Mouse (Mus musculus) C2C12 (cell line): Measurements from ENCODE around the gene Alox12b. TPM values are rescaled to one million over a fixed set of nuclear protein-coding genes. Genes with fewer than 3 reads are reported as not detected.

Experiments
- H3K27me3 ChIP-seq: one replicate; pipeline ENCODE4 v1.6.1; 2011; ENCODE audit not compliant: control insufficient read depth, insufficient read depth, insufficient read length
- H3K36me3 ChIP-seq: one replicate; pipeline ENCODE4 v1.6.1; 2011; ENCODE audit not compliant: control insufficient read depth, insufficient read depth
- H3K4me3 ChIP-seq: one replicate; pipeline ENCODE4 v1.5.1; 2011; ENCODE audit warnings: mild to moderate bottlenecking, control low read depth; ENCODE audit not compliant: poor library complexity, insufficient read depth, severe bottlenecking
- H3K79me2 ChIP-seq: one replicate; pipeline ENCODE4 v1.6.1; 2011; ENCODE audit not compliant: control insufficient read depth, insufficient read depth
- H3K79me3 ChIP-seq: one replicate; pipeline ENCODE4 v1.6.1; 2011; ENCODE audit warnings: low read depth, control low read depth
- H3ac ChIP-seq: one replicate; pipeline ENCODE3; 2011; ENCODE audit warnings: low read depth; ENCODE audit not compliant: control insufficient read depth, insufficient read length
- CEBPB ChIP-seq: IDR thresholded peaks from one replicate; pipeline ENCODE4 v1.6.1; 2011; ENCODE audit warnings: low read depth, mild to moderate bottlenecking, control low read depth, moderate library complexity
- CTCF ChIP-seq: IDR thresholded peaks from one replicate; pipeline ENCODE4 v1.5.1; 2011; ENCODE audit not compliant: control insufficient read depth, insufficient read depth, insufficient read length
- FOSL1 ChIP-seq: IDR thresholded peaks from one replicate; pipeline ENCODE4 v1.8.0; 2011; ENCODE audit warnings: mild to moderate bottlenecking, low read length; ENCODE audit not compliant: poor library complexity, insufficient read depth, severe bottlenecking
- MAX ChIP-seq: IDR thresholded peaks from one replicate; pipeline ENCODE4 v1.6.1; 2011; ENCODE audit warnings: mild to moderate bottlenecking, control low read depth
- MYOD1 ChIP-seq: IDR thresholded peaks from one replicate; pipeline ENCODE4 v1.6.1; 2011; ENCODE audit warnings: low read depth; ENCODE audit not compliant: control insufficient read depth, insufficient read length
- MYOG ChIP-seq: IDR thresholded peaks from one replicate; pipeline ENCODE4 v1.6.1; 2011; ENCODE audit not compliant: control insufficient read depth, insufficient read length; ENCODE audit errors: extremely low read depth
- USF1 ChIP-seq: IDR thresholded peaks from one replicate; pipeline ENCODE4 v1.6.1; 2011; ENCODE audit warnings: low read depth, mild to moderate bottlenecking, control low read depth, moderate library complexity
- polyA plus RNA-seq: library from polyadenylated mRNA; unstranded; fragments of >200 nt; fragmentation: generic; extraction: Trizol; gene quantifications from one replicate; pipeline ENCODE4 v1.2.1, GENCODE M21; 2012; ENCODE audit warnings: missing spikeins

Gene Alox12b
- polyA plus RNA-seq, 1 experiment: not detected

GRCm38 (mm10) chr11:69125852-69125918 lies 31.1 kb upstream of the Alox12b start, which contains the start of gene Aloxe3:
TSS of gene Aloxe3 (plus strand) at chr11:69125896.
- no peaks in the 10 kb centered on the region for H3K79me3 ChIP-seq
- H3K4me3 ChIP-seq: peak within 1 kb of the TSS; percentile 35
- TF ChIP-seq CTCF (no peak), MYOD1 (no peak), MYOG (no peak)
- H3K36me3 ChIP-seq: no peaks in the 10 kb centered on the region
- H3K27me3 ChIP-seq: no peaks in the 10 kb centered on the region
- H3ac ChIP-seq: peak within 1 kb of the TSS; percentile 52
- no peaks in the 10 kb centered on the region for H3K79me2 ChIP-seq

GRCm38 (mm10) chr11:69125919-69126705 lies 30.7 kb upstream of the Alox12b start:
- TF ChIP-seq CEBPB (no peak), MYOD1 (no peak)
- Histone ChIP-seq H3ac (peak overlapping the region; percentile 37), H3K27me3 (no peaks in the 10 kb centered on the region), H3K79me3 (no peaks in the 10 kb centered on the region), H3K79me2 (no peaks in the 10 kb centered on the region), H3K4me3 (peak overlapping the region; percentile 35), H3K36me3 (no peaks in the 10 kb centered on the region)

- Histone ChIP-seq H3K4me3 (no peak overlapping the region), H3ac (no peak overlapping the region), H3K79me3 (no peaks in the 10 kb centered on the region), H3K79me2 (no peaks in the 10 kb centered on the region), H3K36me3 (no peaks in the 10 kb centered on the region), H3K27me3 (no peaks in the 10 kb centered on the region)
- TF ChIP-seq CEBPB (no peak), FOSL1 (no peak), USF1 (no peak), MAX (no peak), MYOD1 (no peak), CTCF (no peak), MYOG (no peak)
Measured at GRCm38 (mm10) chr11:69126706-69127095, 30.1 kb upstream of the Alox12b start.

- no peaks in the 10 kb centered on the region for H3K36me3 ChIP-seq
- H3K79me3 ChIP-seq: no peaks in the 10 kb centered on the region
- TF ChIP-seq MAX (no peak), CTCF (no peak), FOSL1 (no peak), MYOD1 (no peak), USF1 (no peak), MYOG (no peak), CEBPB (no peak)
- H3K4me3 ChIP-seq: no peak overlapping the region
- no peaks in the 10 kb centered on the region for H3K79me2 ChIP-seq
- no peak overlapping the region for H3ac ChIP-seq
- no peaks in the 10 kb centered on the region for H3K27me3 ChIP-seq
Measured at GRCm38 (mm10) chr11:69128426-69129122, 28.2 kb upstream of the Alox12b start.

GRCm38 (mm10) chr11:69133566-69133922 lies 23.2 kb upstream of the Alox12b start:
- TF ChIP-seq CTCF: no peak
- no peak for TF ChIP-seq FOSL1
- no peak for TF ChIP-seq USF1
- H3K4me3 ChIP-seq: no peak overlapping the region
- no peaks in the 10 kb centered on the region for H3K27me3 ChIP-seq
- no peaks in the 10 kb centered on the region for H3K79me2 ChIP-seq
- no peaks in the 10 kb centered on the region for H3K36me3 ChIP-seq
- no peak overlapping the region for H3ac ChIP-seq
- H3K79me3 ChIP-seq: no peaks in the 10 kb centered on the region

- no peak overlapping the region for H3K4me3 ChIP-seq
- no peaks in the 10 kb centered on the region for H3K79me2 ChIP-seq
- TF ChIP-seq MYOG (no peak), MAX (no peak), USF1 (peak; percentile 71), CEBPB (no peak)
- no peaks in the 10 kb centered on the region for H3K36me3 ChIP-seq
- H3K27me3 ChIP-seq: peaks cover 1% of the 10 kb centered on the region
- H3ac ChIP-seq: no peak overlapping the region
- H3K79me3 ChIP-seq: no peaks in the 10 kb centered on the region
Measured at GRCm38 (mm10) chr11:69133923-69134621, 22.7 kb upstream of the Alox12b start.
